Mouse (Mus musculus) MEL (cell line): Measurements from ENCODE around the gene Ylpm1.

Source experiments
- CTCF ChIP-seq, 3 experiments: IDR thresholded peaks in 2 of 3; conservative IDR thresholded peaks in 1 of 3; 2 replicates each; pipeline ENCODE4 v1.5.1; 2011 to 2012; ENCODE audit warnings: low read length in 3 of 3, low read depth in 2 of 3, mild to moderate bottlenecking in 2 of 3, improper control_type of control experiment in 1 of 3, inconsistent platforms in 1 of 3, mixed read lengths in 1 of 3, moderate library complexity in 1 of 3; ENCODE audit not compliant: control insufficient read depth in 1 of 3, insufficient read depth in 1 of 3, poor library complexity in 1 of 3, severe bottlenecking in 1 of 3
- EP300 ChIP-seq, 2 experiments: IDR thresholded peaks; 2 replicates each; pipeline ENCODE4 v1.6.1; 2011; ENCODE audit warnings: improper control_type of control experiment in 2 of 2, low read length in 2 of 2, low read depth in 1 of 2, mild to moderate bottlenecking in 1 of 2
- ETS1 ChIP-seq: IDR thresholded peaks from 2 replicates; pipeline ENCODE4 v1.6.1; 2012; ENCODE audit warnings: low read depth, mild to moderate bottlenecking, inconsistent platforms, low read length, improper control_type of control experiment, moderate library complexity
- GABPA ChIP-seq: IDR thresholded peaks from 2 replicates; pipeline ENCODE4 v1.6.1; 2012; ENCODE audit warnings: low read depth, mild to moderate bottlenecking, inconsistent platforms, low read length, improper control_type of control experiment, moderate library complexity
- GATA1 ChIP-seq: IDR thresholded peaks from 2 replicates; pipeline ENCODE4 v1.6.1; 2011; ENCODE audit warnings: low read depth, low read length, improper control_type of control experiment
- MAX ChIP-seq: IDR thresholded peaks from 2 replicates; pipeline ENCODE4 v1.6.1; 2011; ENCODE audit warnings: low read length, improper control_type of control experiment
- MEF2A ChIP-seq: IDR thresholded peaks from 2 replicates; pipeline ENCODE4 v1.6.1; 2014; ENCODE audit warnings: low read depth, mild to moderate bottlenecking, inconsistent platforms, low read length, improper control_type of control experiment; ENCODE audit not compliant: poor library complexity, insufficient replicate concordance, severe bottlenecking; ENCODE audit errors: extremely low read depth
- MYB ChIP-seq: IDR thresholded peaks from 2 replicates; pipeline ENCODE4 v1.6.1; 2011; ENCODE audit warnings: mild to moderate bottlenecking, low read depth, low read length, improper control_type of control experiment
- POLR2A ChIP-seq, 2 experiments: IDR thresholded peaks; 2 replicates each; pipeline ENCODE4 v1.6.1; 2011 to 2012; ENCODE audit warnings: low read length in 2 of 2, mild to moderate bottlenecking in 2 of 2, control low read depth in 1 of 2, improper control_type of control experiment in 1 of 2, low read depth in 1 of 2, moderate library complexity in 1 of 2; ENCODE audit not compliant: control insufficient read depth in 1 of 2, insufficient read depth in 1 of 2, poor library complexity in 1 of 2
- RAD21 ChIP-seq: IDR thresholded peaks from 2 replicates; pipeline ENCODE4 v1.6.1; 2011; ENCODE audit warnings: mild to moderate bottlenecking, low read depth, low read length, improper control_type of control experiment
- RCOR1 ChIP-seq: IDR thresholded peaks from 2 replicates; pipeline ENCODE4 v1.6.1; 2012; ENCODE audit warnings: low read depth, mild to moderate bottlenecking, inconsistent platforms, low read length, improper control_type of control experiment
- SMC3 ChIP-seq: IDR thresholded peaks from 2 replicates; pipeline ENCODE4 v1.6.1; 2011; ENCODE audit warnings: low read depth, low read length, improper control_type of control experiment
- TAL1 ChIP-seq: IDR thresholded peaks from 2 replicates; pipeline ENCODE4 v1.6.1; 2012; ENCODE audit warnings: mild to moderate bottlenecking, inconsistent platforms, low read length, moderate library complexity, mixed read lengths
- TCF12 ChIP-seq: IDR thresholded peaks from 2 replicates; pipeline ENCODE4 v1.6.1; 2014; ENCODE audit warnings: low read depth, mild to moderate bottlenecking, inconsistent platforms, low read length, improper control_type of control experiment, moderate library complexity

GRCm38 (mm10) chr12:85009776-85010175, 13.7 kb downstream of the Ylpm1 start:
- TF ChIP-seq ETS1 = no peak
- no peak for TF ChIP-seq CTCF (IDR thresholded peaks at IDR 0.05 in 2 of 3, conservative IDR thresholded peaks at IDR 0.05 in 1 of 3; ENCODE audit: control insufficient read depth in 1 of 3, insufficient read depth in 1 of 3, low read depth in 2 of 3, low read length in 3 of 3, poor library complexity in 1 of 3, severe bottlenecking in 1 of 3)
- no peak for TF ChIP-seq EP300 (IDR thresholded peaks at IDR 0.05; ENCODE audit: low read depth in 1 of 2, low read length in 2 of 2)
- TF ChIP-seq GABPA = no peak
- TF ChIP-seq GATA1 = no peak
- no peak for TF ChIP-seq POLR2A (IDR thresholded peaks at IDR 0.05; ENCODE audit: control insufficient read depth in 1 of 2, insufficient read depth in 1 of 2, low read depth in 1 of 2, low read length in 2 of 2, poor library complexity in 1 of 2)
- no peak for TF ChIP-seq MYB
- no peak for TF ChIP-seq RCOR1
- TF ChIP-seq SMC3 = no peak
- TF ChIP-seq RAD21 = no peak
- TF ChIP-seq MEF2A = no peak
- TF ChIP-seq TCF12 = no peak
- TF ChIP-seq MAX = no peak
- TF ChIP-seq TAL1 = no peak
